Mouse (Mus musculus) forebrain, embryonic 13.5 days (tissue): ENCODE results near the gene Zbtb48. TPM values are rescaled to one million over a fixed set of nuclear protein-coding genes. Genes with fewer than 3 reads are reported as not detected.

Experiments used
- ATAC-seq: fragments of 200-750 bp; cut with Nextera tagmentation; 2 replicates; pipeline ENCODE4 v1.8.0; 2017
- H3K27ac ChIP-seq: fragments of 300-500 bp; sonication (generic); 2 replicates; pipeline ENCODE4 v1.5.1; 2015; ENCODE audit warnings: inconsistent platforms, mild to moderate bottlenecking, moderate library complexity
- H3K27me3 ChIP-seq: fragments of 300-500 bp; sonication (generic); 2 replicates; pipeline ENCODE4 v1.6.1; 2015; ENCODE audit warnings: mild to moderate bottlenecking, inconsistent platforms
- H3K36me3 ChIP-seq: fragments of 300-500 bp; sonication (generic); 2 replicates; pipeline ENCODE4 v1.6.1; 2015; ENCODE audit warnings: mild to moderate bottlenecking, inconsistent platforms; ENCODE audit not compliant: poor library complexity, severe bottlenecking
- H3K4me1 ChIP-seq: fragments of 300-500 bp; sonication (generic); 2 replicates; pipeline ENCODE4 v1.6.1; 2015; ENCODE audit warnings: inconsistent platforms
- H3K4me2 ChIP-seq: fragments of 300-500 bp; sonication (generic); 2 replicates; pipeline ENCODE4 v1.6.1; 2015; ENCODE audit warnings: inconsistent platforms, mild to moderate bottlenecking, moderate library complexity
- H3K4me3 ChIP-seq: fragments of 300-500 bp; sonication (generic); 2 replicates; pipeline ENCODE4 v1.5.1; 2015; ENCODE audit warnings: mild to moderate bottlenecking, inconsistent platforms
- H3K9ac ChIP-seq: fragments of 300-500 bp; sonication (generic); 2 replicates; pipeline ENCODE4 v1.6.1; 2015; ENCODE audit warnings: mild to moderate bottlenecking, inconsistent platforms
- H3K9me3 ChIP-seq: fragments of 300-500 bp; sonication (generic); replicated peaks from 2 replicates; pipeline ENCODE4 v1.6.1; 2016; ENCODE audit warnings: inconsistent platforms
- WGBS: fragments of 180-500 bp; shearing (Covaris S2); methylation state at CpG from one replicate; pipeline ENCODE4 v1.1.7; 2015; 5-methylcytosine and 5-hydroxymethylcytosine counted together
- polyA plus RNA-seq: library from polyadenylated mRNA; unstranded; fragments of >200 nt; fragmentation: Nextera tagmentation; extraction: Ambion mirVana; gene quantifications from 2 replicates; pipeline ENCODE4 v1.2.1, GENCODE M21; 2015

The Zbtb48 gene
- polyA plus RNA-seq: 18.5 and 25.2 TPM in 2 replicates

GRCm38 (mm10) chr4:152027524-152027923, at the start of gene Zbtb48:
Gene Zbtb48, minus strand, starts transcription at chr4:152027671.
- under 1% methylated on average over 35 of the region's 35 CpGs for WGBS
- H3K4me2 ChIP-seq: peak within 1 kb of the TSS; percentile 97
- peak within 1 kb of the TSS; percentile 60; the same call in 1 of the 2 replicates for H3K27ac ChIP-seq
- ATAC-seq: peak; percentile 99
- H3K36me3 ChIP-seq: peaks cover 22% of the 10 kb centered on the region
- H3K4me1 ChIP-seq: peaks cover 51% of the 10 kb centered on the region
- 0 out of 2 replicates have a peak, but pooled peaks cover 5% of the 10 kb centered on the region for H3K27me3 ChIP-seq
- peak within 1 kb of the TSS; percentile 67 for H3K4me3 ChIP-seq
- H3K9ac ChIP-seq: peak within 1 kb of the TSS; percentile 72
- no peaks in the 10 kb centered on the region for H3K9me3 ChIP-seq

- Histone ChIP-seq H3K9ac (no peak overlapping the region), H3K4me1 (peaks cover 7% of the 10 kb centered on the region), H3K27ac (no peak overlapping the region), H3K27me3 (no peaks in the 10 kb centered on the region), H3K9me3 (no peaks in the 10 kb centered on the region), H3K4me2 (no peak overlapping the region), H3K36me3 (no peaks in the 10 kb centered on the region), H3K4me3 (no peak overlapping the region)
- no peak for ATAC-seq
- 89% methylated on average over 9 of the region's 9 CpGs for WGBS
Measured at GRCm38 (mm10) chr4:152077191-152077590, 49.7 kb upstream of the Zbtb48 start.

DNA sequence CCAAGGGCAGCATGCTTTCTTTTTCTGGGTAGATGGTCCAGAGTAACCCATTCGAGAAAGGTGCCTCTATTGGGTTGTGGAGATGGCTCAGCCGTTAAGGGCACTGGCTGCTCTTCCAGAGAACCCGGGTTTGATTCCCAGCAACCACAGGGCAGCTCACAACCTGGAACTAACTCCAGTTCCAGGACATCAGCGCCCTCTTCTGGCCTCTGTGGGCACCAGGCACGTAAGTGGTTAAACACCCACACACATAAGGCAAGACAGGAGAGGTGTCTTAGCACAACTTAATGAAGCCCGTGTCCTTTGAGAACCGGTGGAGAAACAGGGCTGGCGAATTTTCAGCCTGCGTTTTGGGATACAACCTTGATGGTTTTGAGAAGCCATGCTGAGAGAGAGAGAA, 47.1 kb upstream of the Zbtb48 start:
- Histone ChIP-seq H3K36me3 (no peaks in the 10 kb centered on the region), H3K9me3 (no peaks in the 10 kb centered on the region), H3K4me1 (peaks cover 9% of the 10 kb centered on the region), H3K4me3 (no peak overlapping the region), H3K9ac (no peak overlapping the region), H3K4me2 (no peak overlapping the region), H3K27ac (no peak overlapping the region), H3K27me3 (no peaks in the 10 kb centered on the region)
- WGBS: 83% methylated on average over 9 of the region's 9 CpGs
- ATAC-seq: no peak

DNA sequence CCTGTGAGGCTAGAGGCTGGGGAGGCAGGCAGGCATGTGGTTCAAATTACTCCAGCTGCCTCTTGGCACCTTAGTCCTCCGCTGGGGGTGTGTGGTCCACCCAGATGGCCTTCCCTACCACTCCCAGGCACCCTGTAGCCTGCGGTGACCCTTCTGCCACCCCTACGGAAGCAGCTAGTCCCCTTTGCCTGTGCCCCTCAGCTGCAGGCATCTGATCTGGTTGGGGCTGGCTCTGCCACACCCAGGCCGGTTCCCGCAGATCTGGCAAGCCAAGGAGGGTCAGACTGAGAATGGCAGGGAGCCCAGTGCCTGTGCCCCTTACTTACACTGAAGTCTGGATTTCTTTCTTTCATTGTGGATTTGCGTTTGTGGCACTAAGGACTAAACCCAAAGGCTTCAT, 46.2 kb upstream of the Zbtb48 start:
- Histone ChIP-seq H3K4me1 (peaks cover 9% of the 10 kb centered on the region), H3K27me3 (no peaks in the 10 kb centered on the region), H3K36me3 (no peaks in the 10 kb centered on the region), H3K4me2 (no peak overlapping the region), H3K4me3 (no peak overlapping the region), H3K9ac (no peak overlapping the region), H3K9me3 (no peaks in the 10 kb centered on the region), H3K27ac (no peak overlapping the region)
- ATAC-seq: no peak
- WGBS: 81% methylated on average over 6 of the region's 6 CpGs

DNA sequence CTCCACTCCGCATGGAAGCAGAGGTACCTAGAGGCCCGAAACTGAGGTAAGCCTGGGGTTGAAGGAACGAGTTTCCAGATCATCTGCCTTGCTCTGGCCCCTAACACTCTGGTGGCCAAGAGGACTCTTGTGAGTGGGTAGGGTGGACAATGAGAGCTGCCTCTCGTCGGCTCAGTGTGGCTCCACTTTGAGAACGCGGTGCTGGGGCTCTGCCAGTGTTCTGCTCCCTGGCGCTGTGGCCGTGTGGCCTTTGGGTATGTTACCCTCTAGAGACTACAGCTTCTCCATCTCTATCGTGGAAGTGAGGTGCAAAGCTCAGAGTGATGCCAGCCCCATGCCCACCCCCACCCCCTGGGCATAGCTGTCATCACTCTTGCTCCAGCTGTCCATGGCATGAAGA, 45.2 kb upstream of the Zbtb48 start:
- no peak overlapping the region for H3K4me2 ChIP-seq
- no peak overlapping the region for H3K4me3 ChIP-seq
- H3K36me3 ChIP-seq: no peaks in the 10 kb centered on the region
- H3K9ac ChIP-seq: no peak overlapping the region
- no peak overlapping the region for H3K27ac ChIP-seq
- H3K27me3 ChIP-seq: no peaks in the 10 kb centered on the region
- H3K9me3 ChIP-seq: no peaks in the 10 kb centered on the region
- H3K4me1 ChIP-seq: peaks cover 9% of the 10 kb centered on the region
- WGBS: 65% methylated on average over 10 of the region's 10 CpGs
- no peak for ATAC-seq

GRCm38 (mm10) chr4:152072121-152072601, 44.7 kb upstream of the Zbtb48 start, which contains the start of gene Plekhg5:
Gene Plekhg5, plus strand, starts transcription at chr4:152072498.
- H3K4me1 ChIP-seq: peaks cover 9% of the 10 kb centered on the region
- no peaks in the 10 kb centered on the region for H3K27me3 ChIP-seq
- H3K4me3 ChIP-seq: no peak within 1 kb of the TSS
- no peaks in the 10 kb centered on the region for H3K9me3 ChIP-seq
- 69% methylated on average over 10 of the region's 10 CpGs for WGBS
- no peak within 1 kb of the TSS for H3K9ac ChIP-seq
- no peak within 1 kb of the TSS for H3K27ac ChIP-seq
- H3K4me2 ChIP-seq: no peak within 1 kb of the TSS
- no peak for ATAC-seq
- H3K36me3 ChIP-seq: no peaks in the 10 kb centered on the region

DNA sequence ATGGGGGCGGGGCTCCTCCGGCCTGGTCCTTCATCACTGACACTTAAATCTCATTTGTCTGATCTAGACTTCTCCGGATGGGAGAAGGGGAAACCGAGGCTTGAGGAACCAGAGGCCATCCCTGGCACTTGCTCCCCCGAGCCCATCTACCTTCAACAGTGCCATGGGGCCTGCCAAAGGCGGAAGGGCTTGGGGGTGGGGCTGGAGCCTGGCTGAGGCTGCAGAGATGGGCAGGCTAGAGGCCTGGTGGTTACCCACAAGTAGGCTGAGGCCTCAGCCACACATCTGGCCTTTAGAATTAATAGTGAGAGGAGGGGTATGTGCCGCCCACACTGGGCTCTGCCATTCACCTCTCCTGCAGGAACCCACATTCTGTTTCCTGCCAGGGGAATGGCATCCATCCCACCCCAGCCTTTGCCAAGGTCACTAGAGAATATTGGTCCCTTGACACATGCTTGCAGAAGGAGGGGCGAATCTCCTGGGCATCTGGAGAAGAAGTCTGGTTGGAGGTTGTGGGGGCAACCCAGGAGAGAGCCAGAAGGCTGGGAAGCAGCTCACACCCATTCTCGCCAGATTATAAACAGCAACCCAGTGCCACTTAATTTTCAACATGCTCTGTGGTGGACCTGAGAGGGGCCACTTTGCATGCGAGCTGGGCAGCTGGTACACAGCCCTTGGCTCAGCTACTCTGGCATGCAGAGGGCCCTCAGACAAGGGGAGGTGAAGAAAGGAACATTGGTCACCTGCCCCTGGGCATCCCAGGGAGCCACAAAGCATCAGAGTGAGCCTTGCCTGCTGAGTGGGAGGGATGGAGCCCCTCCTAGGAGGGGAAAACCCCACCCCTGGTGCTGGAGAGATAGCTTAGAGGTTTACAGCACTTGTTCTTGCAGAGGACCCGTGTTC, 43.3 kb upstream of the Zbtb48 start:
- no peak overlapping the region for H3K4me3 ChIP-seq
- no peak overlapping the region for H3K9ac ChIP-seq
- H3K4me2 ChIP-seq: no peak overlapping the region
- 78% methylated on average over 11 of the region's 11 CpGs for WGBS
- H3K9me3 ChIP-seq: no peaks in the 10 kb centered on the region
- no peaks in the 10 kb centered on the region for H3K27me3 ChIP-seq
- no peaks in the 10 kb centered on the region for H3K36me3 ChIP-seq
- peaks cover 9% of the 10 kb centered on the region for H3K4me1 ChIP-seq
- no peak overlapping the region for H3K27ac ChIP-seq
- ATAC-seq: no peak

GRCm38 (mm10) chr4:152069245-152069644, 41.8 kb upstream of the Zbtb48 start:
- peaks cover 9% of the 10 kb centered on the region for H3K4me1 ChIP-seq
- no peak overlapping the region for H3K4me3 ChIP-seq
- H3K4me2 ChIP-seq: no peak overlapping the region
- no peaks in the 10 kb centered on the region for H3K27me3 ChIP-seq
- 79% methylated on average over 3 of the region's 3 CpGs for WGBS
- no peaks in the 10 kb centered on the region for H3K9me3 ChIP-seq
- H3K9ac ChIP-seq: no peak overlapping the region
- no peaks in the 10 kb centered on the region for H3K36me3 ChIP-seq
- ATAC-seq: no peak
- H3K27ac ChIP-seq: no peak overlapping the region

DNA sequence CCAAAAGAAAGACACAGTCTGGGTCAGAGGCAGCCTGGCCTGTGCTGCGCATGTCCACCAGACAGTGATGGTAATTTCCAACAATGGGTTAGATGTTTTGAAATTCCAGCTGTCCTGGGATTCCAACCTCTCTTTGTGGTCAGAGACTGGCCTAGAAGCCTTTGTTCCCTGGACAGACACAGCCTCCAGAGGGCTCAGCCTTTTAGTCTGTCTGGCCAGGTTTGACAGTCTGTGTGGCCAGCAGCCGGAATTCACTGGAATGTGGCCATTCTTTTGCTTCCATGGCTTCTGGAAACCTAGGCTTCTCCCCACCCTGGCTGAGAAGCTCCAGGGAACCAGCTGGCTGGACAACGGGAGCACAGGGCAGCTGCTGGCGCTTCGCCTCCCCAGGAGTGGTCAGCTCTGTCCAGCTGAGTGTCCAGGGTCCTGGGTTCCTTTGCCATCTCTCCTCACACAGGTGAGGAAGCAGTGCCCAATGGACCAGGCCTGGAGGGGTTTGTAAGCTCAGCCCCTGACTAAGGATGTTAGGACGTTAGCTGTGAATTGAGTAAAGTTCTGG, 40.8 kb upstream of the Zbtb48 start:
- H3K4me2 ChIP-seq: no peak overlapping the region
- WGBS: 73% methylated on average over 6 of the region's 6 CpGs
- H3K4me1 ChIP-seq: peaks cover 9% of the 10 kb centered on the region
- H3K27me3 ChIP-seq: no peaks in the 10 kb centered on the region
- no peaks in the 10 kb centered on the region for H3K9me3 ChIP-seq
- no peak for ATAC-seq
- no peak overlapping the region for H3K4me3 ChIP-seq
- no peak overlapping the region for H3K27ac ChIP-seq
- no peak overlapping the region for H3K9ac ChIP-seq
- H3K36me3 ChIP-seq: no peaks in the 10 kb centered on the region; the same call in 1 of the 2 replicates

- no peaks in the 10 kb centered on the region for H3K27me3 ChIP-seq
- no peak overlapping the region for H3K27ac ChIP-seq
- H3K4me2 ChIP-seq: no peak overlapping the region
- no peak for ATAC-seq
- peaks cover 3% of the 10 kb centered on the region; the same call in 1 of the 2 replicates for H3K4me1 ChIP-seq
- H3K9me3 ChIP-seq: no peaks in the 10 kb centered on the region
- no peaks in the 10 kb centered on the region; the same call in 1 of the 2 replicates for H3K36me3 ChIP-seq
- H3K9ac ChIP-seq: no peak overlapping the region
- no peak overlapping the region for H3K4me3 ChIP-seq
Measured at GRCm38 (mm10) chr4:152067280-152067679, 39.8 kb upstream of the Zbtb48 start.

DNA sequence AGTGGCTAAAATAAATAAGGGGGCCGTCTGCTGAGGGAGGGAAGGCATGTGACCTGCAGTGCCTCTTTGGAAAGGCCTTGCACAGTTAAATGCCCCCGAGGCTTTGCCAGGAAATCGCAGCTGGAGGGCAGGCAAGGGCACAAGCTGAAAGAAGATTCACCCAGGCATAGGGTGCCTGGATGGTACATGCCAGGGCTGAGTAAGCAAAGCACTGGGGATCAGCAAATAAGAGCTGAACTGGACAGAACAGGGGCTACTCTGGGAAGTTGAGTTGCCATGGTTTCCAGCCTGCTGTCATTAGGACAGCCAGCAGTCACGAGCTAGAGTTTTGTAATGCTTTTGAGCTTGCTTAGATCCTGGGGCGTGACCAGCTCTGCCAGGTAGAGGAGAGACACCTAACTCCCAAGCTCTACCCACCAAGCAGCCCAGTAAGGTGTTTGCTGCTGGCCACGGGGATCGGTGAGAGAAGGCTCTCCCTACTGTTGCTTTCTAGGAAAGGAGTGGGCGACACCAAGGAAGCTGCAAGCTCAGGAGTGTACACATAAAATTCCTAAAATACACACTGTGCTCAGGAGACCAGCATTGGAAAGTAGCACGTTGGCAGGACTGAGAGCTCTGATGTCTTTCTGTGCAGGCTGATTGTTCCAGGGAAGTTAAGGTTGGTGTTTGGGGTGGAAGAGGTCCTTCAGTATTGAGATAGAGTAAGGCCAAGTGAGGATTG, 35.1 kb upstream of the Zbtb48 start:
- WGBS: 81% methylated on average over 9 of the region's 9 CpGs
- Histone ChIP-seq H3K36me3 (peaks cover 43% of the 10 kb centered on the region), H3K9me3 (no peaks in the 10 kb centered on the region), H3K4me2 (no peak overlapping the region), H3K27me3 (no peaks in the 10 kb centered on the region), H3K4me3 (no peak overlapping the region), H3K9ac (no peak overlapping the region), H3K4me1 (no peaks in the 10 kb centered on the region), H3K27ac (no peak overlapping the region)
- no peak for ATAC-seq

DNA sequence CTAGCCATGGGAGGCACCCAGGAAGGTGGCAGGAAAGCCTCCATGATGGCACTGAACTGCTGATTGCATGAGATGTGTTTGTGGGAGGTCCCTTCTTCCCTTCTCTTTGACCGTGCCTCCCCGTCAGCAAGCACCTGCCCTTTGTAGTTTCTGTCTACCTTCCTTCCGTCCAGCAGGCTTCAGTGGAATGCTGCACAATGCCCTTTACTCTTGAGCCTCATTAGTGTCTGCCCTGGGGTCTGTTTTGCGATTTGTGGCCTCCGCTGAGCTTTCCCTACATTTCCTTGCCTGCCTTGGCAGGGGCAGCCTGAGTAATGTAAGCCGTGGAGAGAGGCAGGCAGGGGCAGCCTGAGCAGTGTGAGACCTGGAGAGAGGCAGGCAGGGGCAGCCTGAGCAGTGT, 17.1 kb upstream of the Zbtb48 start:
- no peak overlapping the region for H3K4me3 ChIP-seq
- no peak overlapping the region for H3K27ac ChIP-seq
- peaks cover 11% of the 10 kb centered on the region for H3K4me1 ChIP-seq
- 75% methylated on average over 6 of the region's 6 CpGs for WGBS
- H3K27me3 ChIP-seq: no peaks in the 10 kb centered on the region
- H3K36me3 ChIP-seq: peaks cover 85% of the 10 kb centered on the region
- H3K4me2 ChIP-seq: no peak overlapping the region
- no peaks in the 10 kb centered on the region for H3K9me3 ChIP-seq
- H3K9ac ChIP-seq: no peak overlapping the region
- no peak for ATAC-seq
